Mouse (Mus musculus): Measurements from ENCODE around the gene Fbxw9. TPM values are rescaled to one million over a fixed set of nuclear protein-coding genes. Genes with fewer than 3 reads are reported as not detected.

The Fbxw9 gene
- polyA plus RNA-seq, 1 experiment, result 28.8 TPM

DNA sequence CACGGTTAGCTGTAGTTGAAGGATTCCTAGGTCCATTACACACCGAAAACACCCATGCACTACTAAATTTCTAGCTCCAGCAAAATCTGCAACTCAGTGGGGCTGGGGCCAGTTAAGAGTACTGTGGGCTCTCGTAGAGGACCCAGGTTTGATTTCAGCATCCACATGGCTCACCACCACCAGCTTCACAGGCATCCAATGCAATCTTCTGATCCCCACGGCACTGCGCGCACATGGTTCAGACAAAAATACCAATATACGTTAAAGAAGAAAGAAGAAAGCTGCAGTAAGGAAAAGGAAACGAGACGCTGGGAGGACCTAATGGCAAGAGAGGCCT lies 23.5 kb upstream of the Fbxw9 start:
- peak overlapping the region; percentile 91 for H3K27ac ChIP-seq (ENCODE audit: insufficient read depth, low read length)
- H3K4me3 ChIP-seq (ENCODE audit: insufficient read depth, low read length), result peak overlapping the region; percentile 79
- H3K4me1 ChIP-seq (ENCODE audit: control insufficient read depth, insufficient read depth, low read length), result peaks cover 19% of the 10 kb centered on the region
- TF ChIP-seq CTCF (IDR thresholded peaks at IDR 0.05; ENCODE audit: borderline replicate concordance, insufficient read depth, low read length) (no peak), POLR2A (IDR thresholded peaks at IDR 0.05; ENCODE audit: low read depth, low read length) (peak; percentile 66)

- Histone ChIP-seq H3K4me1 (ENCODE audit: control insufficient read depth, insufficient read depth, low read length) (peaks cover 19% of the 10 kb centered on the region), H3K27ac (ENCODE audit: insufficient read depth, low read length) (peak within 1 kb of the TSS; percentile 96), H3K4me3 (ENCODE audit: insufficient read depth, low read length) (peak within 1 kb of the TSS; percentile 99)
- no peak for TF ChIP-seq CTCF (IDR thresholded peaks at IDR 0.05; ENCODE audit: borderline replicate concordance, insufficient read depth, low read length)
- peak; percentile 69; the same call in 1 of the 2 replicates for TF ChIP-seq POLR2A (IDR thresholded peaks at IDR 0.05; ENCODE audit: low read depth, low read length)
These were observed 23.0 kb upstream of the Fbxw9 start, which contains the start of gene Tnpo2 for GRCm38 (mm10) chr8:85036718-85037365. TSS of gene Tnpo2 (plus strand) at chr8:85036915.

DNA sequence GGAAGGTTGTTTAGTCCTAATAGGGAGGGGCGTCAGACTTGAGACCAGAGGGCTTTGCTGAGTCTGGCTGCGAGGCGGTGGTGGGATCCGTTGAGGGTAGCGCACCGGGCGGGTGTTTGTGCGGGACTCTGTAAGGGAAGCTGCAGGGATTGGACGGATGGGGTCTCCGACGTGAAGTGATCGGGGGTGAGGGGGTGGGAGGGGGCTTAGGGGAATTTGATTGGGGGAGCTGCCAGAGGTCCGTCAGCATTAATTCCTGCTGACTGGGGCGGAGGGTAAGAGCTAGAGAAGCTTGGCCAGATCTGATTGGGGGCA lies 22.5 kb upstream of the Fbxw9 start:
- TF ChIP-seq POLR2A (IDR thresholded peaks at IDR 0.05; ENCODE audit: low read depth, low read length), result no peak; the same call in 1 of the 2 replicates
- TF ChIP-seq CTCF (IDR thresholded peaks at IDR 0.05; ENCODE audit: borderline replicate concordance, insufficient read depth, low read length), result no peak
- peak overlapping the region; percentile 99 for H3K4me3 ChIP-seq (ENCODE audit: insufficient read depth, low read length)
- peak overlapping the region; percentile 91 for H3K27ac ChIP-seq (ENCODE audit: insufficient read depth, low read length)
- peaks cover 19% of the 10 kb centered on the region for H3K4me1 ChIP-seq (ENCODE audit: control insufficient read depth, insufficient read depth, low read length)

DNA sequence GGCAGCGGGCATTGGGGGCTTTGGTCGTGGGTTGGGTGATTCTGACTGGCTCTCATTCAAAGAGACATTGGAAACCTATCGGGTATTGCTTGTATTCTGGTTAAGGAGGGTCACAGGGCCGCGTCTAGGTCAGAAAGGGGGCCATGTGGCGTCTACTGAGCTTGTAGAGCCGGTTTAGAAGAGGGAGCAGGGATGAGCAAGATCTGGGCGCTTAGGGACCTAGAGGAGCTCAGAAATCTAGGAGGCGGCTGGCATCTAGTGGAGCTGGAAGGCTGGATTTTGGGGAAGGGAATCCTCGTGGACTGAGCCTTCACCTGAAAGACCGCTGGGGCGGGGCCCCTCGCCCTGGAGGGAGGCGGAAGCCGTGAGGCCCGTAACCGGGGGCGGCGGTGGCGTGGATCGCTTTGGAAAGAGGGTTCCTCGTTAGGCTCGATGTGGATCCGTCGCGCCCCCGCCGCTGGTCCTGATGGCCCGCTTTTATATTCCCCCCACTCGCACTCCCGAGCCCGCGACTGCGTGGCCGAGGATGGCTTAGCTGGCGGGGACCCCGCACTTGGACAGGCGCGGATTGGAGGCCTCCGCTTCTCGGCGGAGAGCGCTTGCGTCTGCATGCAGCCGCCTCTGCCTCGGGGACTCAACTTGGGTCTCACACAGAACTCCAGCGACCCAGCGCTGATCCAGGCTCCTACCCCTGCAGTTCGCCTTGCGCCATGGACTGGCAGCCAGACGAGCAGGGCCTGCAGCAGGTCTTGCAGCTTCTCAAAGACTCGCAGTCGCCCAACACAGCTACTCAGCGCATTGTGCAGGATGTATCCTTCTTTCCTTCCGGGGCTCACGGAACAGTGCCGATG lies 21.9 kb upstream of the Fbxw9 start:
- H3K4me1 ChIP-seq (ENCODE audit: control insufficient read depth, insufficient read depth, low read length), result peaks cover 18% of the 10 kb centered on the region
- peak overlapping the region; percentile 99 for H3K4me3 ChIP-seq (ENCODE audit: insufficient read depth, low read length)
- peak; percentile 30; the same call in 1 of the 2 replicates for TF ChIP-seq POLR2A (IDR thresholded peaks at IDR 0.05; ENCODE audit: low read depth, low read length)
- TF ChIP-seq CTCF (IDR thresholded peaks at IDR 0.05; ENCODE audit: borderline replicate concordance, insufficient read depth, low read length), result no peak
- peak overlapping the region; percentile 80 for H3K27ac ChIP-seq (ENCODE audit: insufficient read depth, low read length)

GRCm38 (mm10) chr8:85043619-85044018 lies 16.2 kb upstream of the Fbxw9 start:
- TF ChIP-seq CTCF (IDR thresholded peaks at IDR 0.05; ENCODE audit: borderline replicate concordance, insufficient read depth, low read length), result no peak
- no peak for TF ChIP-seq POLR2A (IDR thresholded peaks at IDR 0.05; ENCODE audit: low read depth, low read length)
- Histone ChIP-seq H3K27ac (ENCODE audit: insufficient read depth, low read length) (no peak overlapping the region), H3K4me1 (ENCODE audit: control insufficient read depth, insufficient read depth, low read length) (peaks cover 8% of the 10 kb centered on the region; the same call in 1 of the 2 replicates), H3K4me3 (ENCODE audit: insufficient read depth, low read length) (no peak overlapping the region)

- Histone ChIP-seq H3K27ac (ENCODE audit: insufficient read depth, low read length) (no peak overlapping the region), H3K4me1 (ENCODE audit: control insufficient read depth, insufficient read depth, low read length) (no peaks in the 10 kb centered on the region; the same call in 1 of the 2 replicates), H3K4me3 (ENCODE audit: insufficient read depth, low read length) (no peak overlapping the region)
- TF ChIP-seq POLR2A (IDR thresholded peaks at IDR 0.05; ENCODE audit: low read depth, low read length) (no peak), CTCF (IDR thresholded peaks at IDR 0.05; ENCODE audit: borderline replicate concordance, insufficient read depth, low read length) (no peak)
These were observed 2.5 kb upstream of the Fbxw9 start for GRCm38 (mm10) chr8:85057367-85057766.

GRCm38 (mm10) chr8:85062603-85063002 lies 2.7 kb downstream of the Fbxw9 start:
- Histone ChIP-seq H3K4me3 (ENCODE audit: insufficient read depth, low read length) (no peak overlapping the region), H3K4me1 (ENCODE audit: control insufficient read depth, insufficient read depth, low read length) (no peaks in the 10 kb centered on the region; the same call in 1 of the 2 replicates), H3K27ac (ENCODE audit: insufficient read depth, low read length) (no peak overlapping the region)
- no peak for TF ChIP-seq POLR2A (IDR thresholded peaks at IDR 0.05; ENCODE audit: low read depth, low read length)
- no peak for TF ChIP-seq CTCF (IDR thresholded peaks at IDR 0.05; ENCODE audit: borderline replicate concordance, insufficient read depth, low read length)

GRCm38 (mm10) chr8:85065213-85065612 lies 5.4 kb downstream of the Fbxw9 start:
- TF ChIP-seq POLR2A (IDR thresholded peaks at IDR 0.05; ENCODE audit: low read depth, low read length) (no peak), CTCF (IDR thresholded peaks at IDR 0.05; ENCODE audit: borderline replicate concordance, insufficient read depth, low read length) (no peak)

DNA sequence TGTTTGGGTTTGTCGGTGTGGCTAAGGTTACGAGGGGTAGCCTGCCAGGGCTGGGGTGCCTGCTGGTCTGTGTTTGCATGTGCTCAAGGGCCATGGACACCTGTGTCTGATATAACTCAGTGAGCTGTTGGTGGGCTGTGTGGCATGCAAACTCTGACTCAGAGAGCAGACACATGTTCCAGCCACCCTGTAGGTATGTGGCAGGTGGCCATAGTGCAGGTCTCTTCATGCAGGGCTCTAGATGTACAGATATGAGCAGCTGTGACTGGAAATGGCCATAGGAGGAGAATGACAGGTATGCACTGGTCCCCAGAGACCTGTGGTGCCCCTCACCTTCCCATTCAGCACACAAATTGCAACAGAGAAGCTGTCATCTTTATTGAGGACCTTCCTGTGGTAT lies 7.3 kb downstream of the Fbxw9 start:
- no peak overlapping the region for H3K27ac ChIP-seq (ENCODE audit: insufficient read depth, low read length)
- peaks cover 5% of the 10 kb centered on the region; the same call in 1 of the 2 replicates for H3K4me1 ChIP-seq (ENCODE audit: control insufficient read depth, insufficient read depth, low read length)
- H3K4me3 ChIP-seq (ENCODE audit: insufficient read depth, low read length), result no peak overlapping the region
- TF ChIP-seq POLR2A (IDR thresholded peaks at IDR 0.05; ENCODE audit: low read depth, low read length), result no peak
- no peak for TF ChIP-seq CTCF (IDR thresholded peaks at IDR 0.05; ENCODE audit: borderline replicate concordance, insufficient read depth, low read length)

More at GRCm38 (mm10) chr8:85065213-85065612, 5.4 kb downstream of the Fbxw9 start:
- H3K27ac ChIP-seq (ENCODE audit: insufficient read depth, low read length), result no peak overlapping the region
- H3K4me3 ChIP-seq (ENCODE audit: insufficient read depth, low read length), result no peak overlapping the region
- no peaks in the 10 kb centered on the region; the same call in 1 of the 2 replicates for H3K4me1 ChIP-seq (ENCODE audit: control insufficient read depth, insufficient read depth, low read length)

DNA sequence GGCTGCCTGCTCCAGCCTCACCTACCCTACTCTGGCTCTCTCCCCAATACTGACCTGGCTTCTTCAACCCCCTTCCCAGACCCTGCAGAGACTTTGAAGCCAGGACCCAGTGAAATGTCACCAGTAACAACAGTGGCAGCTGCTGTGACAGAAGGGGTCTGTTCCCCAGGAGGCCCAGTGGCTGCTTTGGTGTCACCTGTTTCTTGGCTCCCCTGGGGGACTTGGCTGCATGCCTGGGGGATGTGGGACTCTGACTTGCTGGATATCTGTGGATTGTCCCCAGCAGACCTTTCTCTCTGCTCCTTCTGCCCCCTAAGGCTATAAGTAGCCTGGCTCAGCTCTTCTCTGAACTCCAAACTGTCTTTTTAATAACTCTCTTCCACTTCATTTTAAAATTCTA lies 8.1 kb downstream of the Fbxw9 start, which contains the start of gene Gm5741:
TSS of gene Gm5741 (minus strand) at position 1 of the 400 bp plus-strand sequence.
- TF ChIP-seq POLR2A (IDR thresholded peaks at IDR 0.05; ENCODE audit: low read depth, low read length) (no peak), CTCF (IDR thresholded peaks at IDR 0.05; ENCODE audit: borderline replicate concordance, insufficient read depth, low read length) (no peak)
- H3K4me1 ChIP-seq (ENCODE audit: control insufficient read depth, insufficient read depth, low read length), result peaks cover 5% of the 10 kb centered on the region; the same call in 1 of the 2 replicates

More for the DNA sequence above, 8.1 kb downstream of the Fbxw9 start, which contains the start of gene Gm5741:
- Histone ChIP-seq H3K27ac (ENCODE audit: insufficient read depth, low read length) (no peak within 1 kb of the TSS), H3K4me3 (ENCODE audit: insufficient read depth, low read length) (no peak within 1 kb of the TSS)

All from embryonic fibroblast, embryonic 13.5 days (primary cell).